Mouse (Mus musculus) cerebellum, postnatal 10 days (tissue): ENCODE results near the gene Gm45233.

Experiments
- DNase-seq, 2 experiments: peaks; one replicate each; pipeline ENCODE4 v3.0.0; 2021; ENCODE audit warnings: mixed read lengths in 2 of 2

Gene Gm45233

DNA sequence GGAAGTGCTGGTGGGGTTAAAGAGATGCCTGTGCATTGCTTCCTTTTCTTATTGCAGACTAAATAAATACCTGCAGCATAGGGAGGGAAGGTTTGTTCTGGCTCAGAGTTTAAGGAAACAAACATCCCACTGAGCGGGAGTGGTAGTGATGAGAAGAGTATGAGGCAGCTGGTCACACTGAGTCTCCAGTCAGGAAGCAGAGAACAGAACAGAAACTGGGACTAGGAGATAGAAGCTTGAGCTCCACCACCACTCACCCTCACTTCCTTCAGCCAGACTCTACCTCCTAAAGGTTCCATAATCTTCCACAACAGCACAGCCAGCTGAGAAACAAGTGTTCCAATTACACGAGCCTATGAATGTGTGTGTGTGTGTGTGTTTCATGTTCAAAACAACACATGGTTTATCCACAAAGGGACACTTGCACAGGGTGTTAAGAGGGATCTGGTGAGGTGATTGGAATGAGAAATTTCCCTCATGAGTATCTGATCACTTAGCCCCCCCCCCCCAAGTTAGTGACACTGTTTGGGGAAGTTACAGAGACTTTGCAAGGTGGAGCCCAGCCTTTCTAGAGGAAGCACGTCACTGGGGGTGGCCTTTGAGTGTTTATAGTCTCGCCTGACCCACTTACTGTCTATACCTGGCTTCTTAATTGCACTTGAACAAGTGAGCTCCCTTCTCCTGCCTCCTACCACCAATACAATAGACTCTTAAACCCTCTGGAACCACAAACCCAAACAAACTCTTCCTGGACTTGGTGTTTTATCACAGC is 68.0 kb downstream of the Gm45233 start:
- DNase-seq = no peak

DNA sequence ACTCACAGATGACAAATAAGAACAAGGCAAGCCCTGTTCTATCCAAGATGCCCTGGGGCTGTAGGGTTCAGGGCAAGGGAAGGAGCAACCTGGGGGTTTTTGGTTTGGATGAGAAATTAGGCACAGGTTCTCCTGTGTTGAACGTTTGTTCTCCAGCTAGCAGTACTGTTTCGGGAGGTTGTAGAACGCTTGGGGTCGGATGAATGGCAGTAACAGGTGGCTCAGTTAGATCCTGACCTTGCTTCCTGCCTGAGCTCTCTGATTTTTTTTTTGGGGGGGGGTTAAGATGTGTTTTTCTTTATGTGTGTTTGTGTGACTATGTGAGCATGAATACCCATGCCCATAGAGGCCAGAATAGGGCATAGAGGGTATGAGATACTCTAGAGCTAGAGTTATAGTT is 68.6 kb downstream of the Gm45233 start:
- DNase-seq = no peak
